ENCODE assay signal across 17 mouse cellular contexts in the genomic region with DNA sequence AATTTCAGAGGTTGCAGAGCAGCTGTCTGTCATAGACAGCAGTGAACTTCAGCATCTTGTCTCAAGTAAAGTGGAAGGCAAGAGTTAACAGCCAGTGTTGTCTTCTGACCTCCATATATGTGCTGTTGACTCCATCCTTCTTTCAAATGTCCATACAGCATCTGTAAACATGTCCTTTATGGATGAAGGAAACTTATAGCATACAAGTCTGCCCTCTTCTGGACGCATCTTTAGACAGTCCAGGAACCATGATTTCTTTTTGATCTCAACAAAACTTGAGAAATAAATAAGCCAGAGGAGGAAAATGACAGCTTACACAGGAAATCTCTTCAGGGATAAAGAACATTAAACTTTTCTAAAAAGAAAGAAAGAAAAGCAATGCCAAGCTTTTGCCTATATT.
DNase-seq lines count a peak whose midpoint lies in the region; ATAC-seq lines count a peak whose summit lies in the region.
"Had no signal": no experiment of that assay in that cellular context is flagged by ENCODE, and none has a peak within 500 bp of the region (broad histone marks: within the 10 kb centered on the region; RNA-seq: fewer than 3 reads in every experiment).

No protein-coding gene starts in this region.

- no peaks in the 10 kb centered on the region for H3K27me3 ChIP-seq in forebrain, embryonic 14.5 days (replicated peaks; ENCODE audit: control insufficient read depth, insufficient read depth, low read length)
- no peaks in the 10 kb centered on the region for H3K27me3 ChIP-seq in forebrain, embryonic 16.5 days (replicated peaks; ENCODE audit: control insufficient read depth, insufficient read depth, low read length)
- H3K27me3 ChIP-seq: limb, embryonic 12.5 days; lung, embryonic 15.5 days; midbrain, embryonic 12.5 days had no signal

- no peak for ATAC-seq in forebrain, embryonic 14.5 days
- no peak for ATAC-seq in forebrain, embryonic 16.5 days
- ATAC-seq in erythroblast, adult 5-6 weeks (replicated peaks; ENCODE audit: low FRiP score, poor library complexity, severe bottlenecking): no peak

- H3K4me2 ChIP-seq in forebrain, embryonic 14.5 days (ENCODE audit: low read length): no peak overlapping the region
- H3K4me2 ChIP-seq in forebrain, embryonic 16.5 days (ENCODE audit: low read length): no peak overlapping the region
- H3K4me2 ChIP-seq: heart, embryonic 11.5 days; limb, embryonic 12.5 days; lung, embryonic 15.5 days; midbrain, embryonic 12.5 days had no signal

- H3K9me3 ChIP-seq in forebrain, embryonic 14.5 days (replicated peaks; ENCODE audit: control insufficient read depth, low read length): no peaks in the 10 kb centered on the region
- H3K9me3 ChIP-seq in forebrain, embryonic 16.5 days (ENCODE audit: control insufficient read depth, low read length): no peaks in the 10 kb centered on the region
- H3K9me3 ChIP-seq: hindbrain, embryonic 10.5 days; limb, embryonic 12.5 days; lung, embryonic 15.5 days; midbrain, embryonic 12.5 days had no signal

- 56% methylated on average over 1 of the region's 1 CpGs for WGBS in forebrain, embryonic 14.5 days
- 58% methylated on average over 1 of the region's 1 CpGs for WGBS in forebrain, embryonic 16.5 days

- no peak overlapping the region for H3K4me3 ChIP-seq in forebrain, embryonic 14.5 days (ENCODE audit: low read depth, low read length)
- H3K4me3 ChIP-seq in forebrain, embryonic 16.5 days (replicated peaks; ENCODE audit: low read length): no peak overlapping the region
- H3K4me3 ChIP-seq: hindbrain, embryonic 10.5 days; limb, embryonic 12.5 days; lung, embryonic 15.5 days; midbrain, embryonic 12.5 days had no signal

- no peaks in the 10 kb centered on the region for H3K4me1 ChIP-seq in forebrain, embryonic 14.5 days (ENCODE audit: control insufficient read depth, insufficient read depth, low read length)
- H3K4me1 ChIP-seq in forebrain, embryonic 16.5 days (replicated peaks; ENCODE audit: control insufficient read depth, insufficient read depth, low read length): no peaks in the 10 kb centered on the region
- H3K4me1 ChIP-seq: hindbrain, embryonic 10.5 days; limb, embryonic 12.5 days; lung, embryonic 15.5 days; midbrain, embryonic 12.5 days had no signal

- no peak overlapping the region for H3K9ac ChIP-seq in forebrain, embryonic 14.5 days (ENCODE audit: low read length)
- no peak overlapping the region for H3K9ac ChIP-seq in forebrain, embryonic 16.5 days (replicated peaks; ENCODE audit: low read depth, low read length)
- H3K9ac ChIP-seq: limb, embryonic 12.5 days; lung, embryonic 15.5 days; midbrain, embryonic 12.5 days had no signal

- no peak overlapping the region for H3K27ac ChIP-seq in forebrain, embryonic 14.5 days (ENCODE audit: low read depth, low read length)
- no peak overlapping the region for H3K27ac ChIP-seq in forebrain, embryonic 16.5 days (ENCODE audit: low read length)
- H3K27ac ChIP-seq: hindbrain, embryonic 10.5 days; limb, embryonic 12.5 days; lung, embryonic 15.5 days; midbrain, embryonic 12.5 days had no signal

- peak; percentile 37 for DNase-seq in forebrain, embryonic 14.5 days (ENCODE audit: low spot score)
- peak; percentile 9 to 13 for DNase-seq in left cerebral cortex, adult 18-20 months (ENCODE audit: low spot score in 2 of 2)
- DNase-seq in left cerebral cortex, adult 11 months (ENCODE audit: low spot score): no peak
- DNase-seq in 416B (ENCODE audit: low read depth): peak; percentile 17
- DNase-seq in embryo, embryonic 10.5 days (ENCODE audit: low spot score): peak; percentile 44
- no peak for DNase-seq in ovary, postnatal 14 days (ENCODE audit: low spot score)
- DNase-seq: gastrocnemius, postnatal 10 days; kidney, adult 11 months; kidney, postnatal 4 days; thymus, postnatal 14 days had no signal

- no peaks in the 10 kb centered on the region for H3K36me3 ChIP-seq in forebrain, embryonic 14.5 days (ENCODE audit: control insufficient read depth, insufficient read depth, low read length)
- no peaks in the 10 kb centered on the region for H3K36me3 ChIP-seq in forebrain, embryonic 16.5 days (ENCODE audit: control insufficient read depth, insufficient read depth)
- H3K36me3 ChIP-seq: hindbrain, embryonic 10.5 days; limb, embryonic 12.5 days; lung, embryonic 15.5 days; midbrain, embryonic 12.5 days had no signal

Comparison
In these comparisons a context has a peak if more than half of its experiments do, and no peak if none do; other contexts are left out.
1. DNase-seq: peak in forebrain, embryonic 14.5 days (single experiment), left cerebral cortex, adult 18-20 months (2 of 2), 416B (single experiment) and embryo, embryonic 10.5 days (single experiment); none in left cerebral cortex, adult 11 months (single experiment) and ovary, postnatal 14 days (single experiment).